Mouse (Mus musculus) liver, postnatal 0 days (tissue): ENCODE results near the gene Mipol1.

Experiments
- CTCF ChIP-seq: sonication (generic); IDR thresholded peaks from 2 replicates; pipeline ENCODE4 v1.5.1; 2016; ENCODE audit warnings: antibody characterized with exemption, low read depth
- EP300 ChIP-seq: IDR thresholded peaks from 2 replicates; pipeline ENCODE4 v1.6.1; 2016; ENCODE audit warnings: antibody characterized with exemption, low read depth, mild to moderate bottlenecking

- no peak for TF ChIP-seq CTCF
- no peak for TF ChIP-seq EP300
Measured at GRCm38 (mm10) chr12:57211353-57212311, 18.6 kb upstream of the Mipol1 start.
